Mouse (Mus musculus): ENCODE measurements around the gene Hist2h3b. TPM values are rescaled to one million over a fixed set of nuclear protein-coding genes. Genes with fewer than 3 reads are reported as not detected.

Gene Hist2h3b
- polyA plus RNA-seq, 1 experiment from 2014 or later = 113 TPM

Small RNA genes within 50 kb of the gene (microRNA-seq; reads per million reads assigned to microRNA genes)
- gene Gm44492 = 1.4 reads per million
- not detected for gene Gm47311
- not detected for gene Gm47313

Other genes with a start within 250 kb of the Hist2h3b start
- gene Vps45, start 210.2 kb upstream of the Hist2h3b start, polyA plus RNA-seq (2016; fragmentation: Nextera tagmentation; extraction: Ambion mirVana) = 17.6 and 18.6 TPM in 2 replicates
- 10.8 and 12.7 TPM in 2 replicates for gene Otud7b, start 164.1 kb upstream of the Hist2h3b start, polyA plus RNA-seq (2016; fragmentation: Nextera tagmentation; extraction: Ambion mirVana)
- gene Mtmr11, start 106.7 kb upstream of the Hist2h3b start, polyA plus RNA-seq (2016; fragmentation: Nextera tagmentation; extraction: Ambion mirVana) = 2.4 and 3.9 TPM in 2 replicates
- gene Sf3b4, start 96.3 kb upstream of the Hist2h3b start, polyA plus RNA-seq (2016; fragmentation: Nextera tagmentation; extraction: Ambion mirVana) = 135 and 142 TPM in 2 replicates
- 1.1 and 1.4 TPM in 2 replicates for gene Sv2a, start 87.5 kb upstream of the Hist2h3b start, polyA plus RNA-seq (2016; fragmentation: Nextera tagmentation; extraction: Ambion mirVana)
- gene Bola1, start 48.9 kb upstream of the Hist2h3b start, polyA plus RNA-seq (2016; fragmentation: Nextera tagmentation; extraction: Ambion mirVana) = 57.4 and 61.7 TPM in 2 replicates
- gene Hist2h2ab, start 48.8 kb upstream of the Hist2h3b start, polyA plus RNA-seq (2016; fragmentation: Nextera tagmentation; extraction: Ambion mirVana) = 0.71 and 0.86 TPM in 2 replicates
- gene Hist2h2ac, start 47.8 kb upstream of the Hist2h3b start, polyA plus RNA-seq (2016; fragmentation: Nextera tagmentation; extraction: Ambion mirVana) = 15.9 and 17.5 TPM in 2 replicates
- 6.1 and 6.6 TPM in 2 replicates for gene Hist2h2be, start 47.5 kb upstream of the Hist2h3b start, polyA plus RNA-seq (2016; fragmentation: Nextera tagmentation; extraction: Ambion mirVana)
- gene Hist2h3c2, start 29.5 kb upstream of the Hist2h3b start, polyA plus RNA-seq (2016; fragmentation: Nextera tagmentation; extraction: Ambion mirVana) = 12.3 and 13.8 TPM in 2 replicates
- gene Hist2h2aa2, start 28.4 kb upstream of the Hist2h3b start, polyA plus RNA-seq (2016; fragmentation: Nextera tagmentation; extraction: Ambion mirVana) = 55.9 and 73.8 TPM in 2 replicates
- gene Hist2h2aa1, start 23.2 kb upstream of the Hist2h3b start, polyA plus RNA-seq (2016; fragmentation: Nextera tagmentation; extraction: Ambion mirVana) = 23.9 and 29.2 TPM in 2 replicates
- 2.7 and 3.0 TPM in 2 replicates for gene Hist2h3c1, start 22.0 kb upstream of the Hist2h3b start, polyA plus RNA-seq (2016; fragmentation: Nextera tagmentation; extraction: Ambion mirVana)
- 27.0 and 29.3 TPM in 2 replicates for gene Hist2h4, start 5.3 kb upstream of the Hist2h3b start, polyA plus RNA-seq (2016; fragmentation: Nextera tagmentation; extraction: Ambion mirVana)
- gene Hist2h2bb, start 1.1 kb downstream of the Hist2h3b start, polyA plus RNA-seq (2016; fragmentation: Nextera tagmentation; extraction: Ambion mirVana) = 23.6 and 31.6 TPM in 2 replicates
- 2.4 and 2.7 TPM in 2 replicates for gene Fcgr1, start 25.3 kb downstream of the Hist2h3b start, polyA plus RNA-seq (2016; fragmentation: Nextera tagmentation; extraction: Ambion mirVana)
- gene BC107364, start 183.7 kb downstream of the Hist2h3b start, polyA plus RNA-seq (2016; fragmentation: Nextera tagmentation; extraction: Ambion mirVana) = not detected in 2 replicates

All from liver, embryonic 12.5 days (tissue).